Comparison of ENCODE assay signal across 13 mouse cellular contexts in genomic region chr4:155692421-155692820, GRCm38 (mm10). TPM values are rescaled to one million over a fixed set of nuclear protein-coding genes. Genes with fewer than 3 reads are reported as not detected.
"Had no signal": no experiment of that assay in that cellular context is flagged by ENCODE, and none has a peak within 500 bp of the region (broad histone marks: within the 10 kb centered on the region; RNA-seq: fewer than 3 reads in every experiment).

No protein-coding gene starts in this region.

- H3K9ac ChIP-seq: limb, embryonic 13.5 days; liver, embryonic 15.5 days; lung, embryonic 14.5 days; midbrain, embryonic 15.5 days; neural tube, embryonic 12.5 days had no signal

- H3K36me3 ChIP-seq: limb, embryonic 13.5 days; liver, embryonic 15.5 days; midbrain, embryonic 10.5 days; midbrain, embryonic 15.5 days; neural tube, embryonic 12.5 days had no signal

- H3K27ac ChIP-seq: kidney, postnatal 0 days; limb, embryonic 13.5 days; liver, embryonic 15.5 days; midbrain, embryonic 10.5 days; midbrain, embryonic 15.5 days; neural tube, embryonic 12.5 days had no signal

- H3K9me3 ChIP-seq: limb, embryonic 13.5 days; liver, embryonic 15.5 days; midbrain, embryonic 10.5 days; midbrain, embryonic 15.5 days; neural tube, embryonic 12.5 days had no signal

- DNase-seq: kidney, adult 9 months; left cerebral cortex, postnatal 4 days; lung, embryonic 14.5 days; lung, postnatal 14 days; thymus, adult 18-20 months; thymus, postnatal 14 days had no signal

- H3K4me3 ChIP-seq: limb, embryonic 13.5 days; liver, embryonic 15.5 days; midbrain, embryonic 10.5 days; midbrain, embryonic 15.5 days; neural tube, embryonic 12.5 days had no signal

- ATAC-seq: midbrain, embryonic 15.5 days had no signal

- H3K4me2 ChIP-seq: limb, embryonic 13.5 days; liver, embryonic 15.5 days; lung, embryonic 14.5 days; midbrain, embryonic 15.5 days; neural tube, embryonic 12.5 days had no signal

RNA-seq across cellular contexts. Expression of gene Mmp23, which starts 39.2 kb away (rescaled TPM):
- total RNA-seq: monocyte, adult 5-6 weeks had no signal
